Mouse (Mus musculus): ENCODE data around the gene Zfp706. TPM values are rescaled to one million over a fixed set of nuclear protein-coding genes. Genes with fewer than 3 reads are reported as not detected.

Zfp706 gene
- polyA plus RNA-seq, 1 experiment from 2014 or later, result 511 TPM

DNA sequence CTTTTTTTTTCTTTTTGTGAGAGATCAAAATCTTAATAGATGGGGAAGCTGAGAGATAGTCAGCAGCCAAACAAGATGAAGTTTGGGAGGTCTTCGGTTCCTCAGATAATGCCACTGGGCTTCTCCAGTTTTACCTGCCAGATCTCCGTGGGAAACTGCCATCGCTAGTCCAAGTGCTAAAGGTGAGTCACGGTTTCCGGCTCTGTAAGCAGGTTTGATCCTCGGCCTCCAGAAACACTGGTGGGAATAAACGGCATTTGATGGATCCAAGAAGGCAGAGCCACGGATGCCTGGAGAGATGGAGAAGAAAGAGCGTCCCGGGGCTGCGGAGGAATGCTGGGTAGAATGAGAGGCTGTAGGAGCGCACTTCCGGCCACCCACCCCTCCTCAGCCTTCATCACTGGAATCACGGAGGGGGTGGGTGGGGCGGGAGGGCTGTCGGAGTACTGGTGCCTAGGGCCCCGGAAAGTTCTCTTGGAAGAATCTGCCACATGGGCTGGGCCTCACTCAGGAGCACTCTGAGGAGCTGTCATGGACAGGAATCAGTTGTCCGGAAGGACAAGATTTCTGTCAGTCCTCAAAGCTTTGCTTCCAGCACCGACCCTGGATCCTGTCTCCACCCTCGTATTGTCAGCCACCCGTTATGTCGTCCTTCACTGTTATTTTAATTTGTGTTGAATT, 58.6 kb downstream of the Zfp706 start:
- WGBS, result 89% methylated on average over 22 of the region's 22 CpGs
- no peaks in the 10 kb centered on the region for H3K9me3 ChIP-seq
- no peak overlapping the region for H3K4me3 ChIP-seq
- H3K36me3 ChIP-seq (replicated peaks), result no peaks in the 10 kb centered on the region
- no peaks in the 10 kb centered on the region for H3K27me3 ChIP-seq (replicated peaks; ENCODE audit: low read depth, poor library complexity, severe bottlenecking)
- 0 out of 2 replicates have a peak, but pooled peaks cover 7% of the 10 kb centered on the region for H3K4me1 ChIP-seq
- no peak for DNase-seq (ENCODE audit: low spot score)
- H3K27ac ChIP-seq (replicated peaks), result no peak overlapping the region

All from embryonic facial prominence, embryonic 10.5 days (tissue).